8 mouse cellular contexts compared by ENCODE assay signal in genomic region chr19:41898860-41899259, GRCm38 (mm10). TPM values are rescaled to one million over a fixed set of nuclear protein-coding genes. Genes with fewer than 3 reads are reported as not detected.
DNase-seq lines count a peak whose midpoint lies in the region; ATAC-seq and TF ChIP-seq lines count a peak whose summit lies in the region.

No protein-coding gene starts in this region.

- no peaks in the 10 kb centered on the region for H3K27me3 ChIP-seq in midbrain, embryonic 14.5 days (ENCODE audit: control insufficient read depth, insufficient read depth, low read length)
- no peaks in the 10 kb centered on the region for H3K27me3 ChIP-seq in midbrain, embryonic 16.5 days (ENCODE audit: control insufficient read depth, insufficient read depth, low read depth, low read length)
- H3K27me3 ChIP-seq in kidney, postnatal 0 days (ENCODE audit: insufficient read depth, low read length), result no peaks in the 10 kb centered on the region
- no peaks in the 10 kb centered on the region for H3K27me3 ChIP-seq in splenic B cell, adult 2 months (ENCODE audit: control insufficient read depth, insufficient read depth, low read length, poor library complexity, severe bottlenecking)

- no peaks in the 10 kb centered on the region for H3K36me3 ChIP-seq in midbrain, embryonic 14.5 days (ENCODE audit: control insufficient read depth, insufficient read depth, low read length)
- no peaks in the 10 kb centered on the region for H3K36me3 ChIP-seq in midbrain, embryonic 16.5 days (ENCODE audit: control insufficient read depth, insufficient read depth, low read length)
- no peaks in the 10 kb centered on the region for H3K36me3 ChIP-seq in kidney, postnatal 0 days (ENCODE audit: insufficient read depth, low read length)
- H3K36me3 ChIP-seq in splenic B cell, adult 2 months (ENCODE audit: control insufficient read depth, insufficient read depth, low read length, poor library complexity, severe bottlenecking), result no peaks in the 10 kb centered on the region

- ATAC-seq in midbrain, embryonic 14.5 days (ENCODE audit: low FRiP score, low TSS enrichment), result no peak
- ATAC-seq in midbrain, embryonic 16.5 days, result no peak
- ATAC-seq in kidney, postnatal 0 days (replicated peaks; ENCODE audit: low FRiP score, low read depth), result no peak
- ATAC-seq in granulocyte monocyte progenitor cell, adult 5-6 weeks (replicated peaks; ENCODE audit: poor library complexity, severe bottlenecking), result no peak

- H3K4me2 ChIP-seq in midbrain, embryonic 14.5 days (ENCODE audit: low read length), result no peak overlapping the region
- no peak overlapping the region for H3K4me2 ChIP-seq in midbrain, embryonic 16.5 days (ENCODE audit: low read length)
- no peak overlapping the region for H3K4me2 ChIP-seq in kidney, postnatal 0 days (ENCODE audit: low read length)

- no peak overlapping the region for H3K27ac ChIP-seq in midbrain, embryonic 14.5 days (replicated peaks; ENCODE audit: low read depth, low read length)
- H3K27ac ChIP-seq in midbrain, embryonic 16.5 days (ENCODE audit: low read length), result no peak overlapping the region
- H3K27ac ChIP-seq in kidney, postnatal 0 days, result no peak overlapping the region

- peak; percentile 61 for DNase-seq in adrenal gland, postnatal 14 days
- no peak for DNase-seq in adrenal gland, postnatal 25 days
- DNase-seq in midbrain, embryonic 14.5 days, result peak; percentile 75
- DNase-seq in cerebellum, adult 8-10 months, result peak; percentile 52
- DNase-seq in kidney, postnatal 0 days (ENCODE audit: low spot score), result peak; percentile 85
- DNase-seq in splenic B cell, adult 2 months (ENCODE audit: low read depth, low spot score), result peak; percentile 72

- WGBS in midbrain, embryonic 14.5 days, result 51% methylated on average over 4 of the region's 4 CpGs
- 47% methylated on average over 4 of the region's 4 CpGs for WGBS in midbrain, embryonic 16.5 days
- 46% methylated on average over 4 of the region's 4 CpGs for WGBS in kidney, postnatal 0 days

- no peaks in the 10 kb centered on the region for H3K9me3 ChIP-seq in midbrain, embryonic 14.5 days (ENCODE audit: control insufficient read depth, low read length)
- H3K9me3 ChIP-seq in midbrain, embryonic 16.5 days (replicated peaks; ENCODE audit: control insufficient read depth, low read length, poor library complexity, severe bottlenecking), result no peaks in the 10 kb centered on the region
- no peaks in the 10 kb centered on the region for H3K9me3 ChIP-seq in kidney, postnatal 0 days (replicated peaks; ENCODE audit: low read length)

- peak; percentile 86 for TF ChIP-seq CTCF in kidney, postnatal 0 days (IDR thresholded peaks at IDR 0.05; ENCODE audit: low read depth)

- H3K4me3 ChIP-seq in midbrain, embryonic 14.5 days (replicated peaks; ENCODE audit: low read depth, low read length), result no peak overlapping the region
- no peak overlapping the region for H3K4me3 ChIP-seq in midbrain, embryonic 16.5 days (ENCODE audit: low read depth, low read length)
- H3K4me3 ChIP-seq in kidney, postnatal 0 days (replicated peaks; ENCODE audit: low read depth, low read length), result no peak overlapping the region

- no peak overlapping the region for H3K9ac ChIP-seq in midbrain, embryonic 14.5 days (replicated peaks; ENCODE audit: low read length)
- no peak overlapping the region for H3K9ac ChIP-seq in midbrain, embryonic 16.5 days (ENCODE audit: low read depth, low read length)
- H3K9ac ChIP-seq in kidney, postnatal 0 days (ENCODE audit: low read depth, low read length), result no peak overlapping the region

- peaks cover 12% of the 10 kb centered on the region; the same call in 1 of the 2 replicates for H3K4me1 ChIP-seq in midbrain, embryonic 14.5 days (ENCODE audit: control insufficient read depth, insufficient read depth, low read length)
- peaks cover 15% of the 10 kb centered on the region for H3K4me1 ChIP-seq in midbrain, embryonic 16.5 days (ENCODE audit: control insufficient read depth, insufficient read depth, low read length)
- peaks cover 13% of the 10 kb centered on the region for H3K4me1 ChIP-seq in kidney, postnatal 0 days (replicated peaks; ENCODE audit: insufficient read depth, low read length)

RNA-seq across cellular contexts. Expression of gene Rrp12, which starts 2.9 kb away (rescaled TPM):
- total RNA-seq in adrenal gland, postnatal 14 days (2021), result 16.2 and 19.5 TPM in 2 replicates
- total RNA-seq in adrenal gland, postnatal 25 days (2021), result 12.3 and 16.9 TPM in 2 replicates
- 12.5 TPM in 2 replicates for polyA plus RNA-seq in midbrain, embryonic 14.5 days (2014; fragmentation: Nextera tagmentation; extraction: Ambion mirVana)
- 19.2 TPM in 2 replicates for polyA plus RNA-seq in midbrain, embryonic 16.5 days (2015; fragmentation: Nextera tagmentation; extraction: Ambion mirVana)
- 7.9 and 9.3 TPM in 2 replicates for polyA plus RNA-seq in kidney, postnatal 0 days (2015; fragmentation: Nextera tagmentation; extraction: Ambion mirVana)
- 14.8 and 22.3 TPM in 2 replicates for total RNA-seq in granulocyte monocyte progenitor cell, adult 5-6 weeks (2014; fragmentation: Nextera tagmentation)
- 18.1 and 20.1 TPM in 2 replicates for total RNA-seq in granulocyte monocyte progenitor cell, adult 5-6 weeks (2017)

RNA-seq across cellular contexts. Expression of gene Pgam1, which starts 12.9 kb away (rescaled TPM):
- 632 and 654 TPM in 2 replicates for total RNA-seq in adrenal gland, postnatal 14 days (2021)
- 708 and 730 TPM in 2 replicates for total RNA-seq in adrenal gland, postnatal 25 days (2021)
- polyA plus RNA-seq in midbrain, embryonic 14.5 days (2014; fragmentation: Nextera tagmentation; extraction: Ambion mirVana), result 451 and 465 TPM in 2 replicates
- polyA plus RNA-seq in midbrain, embryonic 16.5 days (2015; fragmentation: Nextera tagmentation; extraction: Ambion mirVana), result 509 and 565 TPM in 2 replicates
- 488 and 525 TPM in 2 replicates for polyA plus RNA-seq in kidney, postnatal 0 days (2015; fragmentation: Nextera tagmentation; extraction: Ambion mirVana)
- 865 and 869 TPM in 2 replicates for total RNA-seq in granulocyte monocyte progenitor cell, adult 5-6 weeks (2014; fragmentation: Nextera tagmentation)
- 502 and 504 TPM in 2 replicates for total RNA-seq in granulocyte monocyte progenitor cell, adult 5-6 weeks (2017)

RNA-seq across cellular contexts. Expression of gene Exosc1, which starts 34.4 kb away (rescaled TPM):
- total RNA-seq in adrenal gland, postnatal 14 days (2021), result 23.9 and 25.4 TPM in 2 replicates
- total RNA-seq in adrenal gland, postnatal 25 days (2021), result 24.0 and 30.3 TPM in 2 replicates
- polyA plus RNA-seq in midbrain, embryonic 14.5 days (2014; fragmentation: Nextera tagmentation; extraction: Ambion mirVana), result 56.4 and 57.4 TPM in 2 replicates
- 59.1 and 61.3 TPM in 2 replicates for polyA plus RNA-seq in midbrain, embryonic 16.5 days (2015; fragmentation: Nextera tagmentation; extraction: Ambion mirVana)
- polyA plus RNA-seq in kidney, postnatal 0 days (2015; fragmentation: Nextera tagmentation; extraction: Ambion mirVana), result 69.3 and 70.2 TPM in 2 replicates
- total RNA-seq in granulocyte monocyte progenitor cell, adult 5-6 weeks (2014; fragmentation: Nextera tagmentation), result 62.5 and 87.5 TPM in 2 replicates
- total RNA-seq in granulocyte monocyte progenitor cell, adult 5-6 weeks (2017), result 69.5 and 82.4 TPM in 2 replicates

RNA-seq across cellular contexts. Expression of gene Zdhhc16, which starts 34.4 kb away (rescaled TPM):
- 31.4 and 31.8 TPM in 2 replicates for total RNA-seq in adrenal gland, postnatal 14 days (2021)
- total RNA-seq in adrenal gland, postnatal 25 days (2021), result 36.0 and 39.8 TPM in 2 replicates
- 72.3 and 72.8 TPM in 2 replicates for polyA plus RNA-seq in midbrain, embryonic 14.5 days (2014; fragmentation: Nextera tagmentation; extraction: Ambion mirVana)
- polyA plus RNA-seq in midbrain, embryonic 16.5 days (2015; fragmentation: Nextera tagmentation; extraction: Ambion mirVana), result 84.2 and 90.2 TPM in 2 replicates
- 70.0 and 73.4 TPM in 2 replicates for polyA plus RNA-seq in kidney, postnatal 0 days (2015; fragmentation: Nextera tagmentation; extraction: Ambion mirVana)
- 77.4 and 78.5 TPM in 2 replicates for total RNA-seq in granulocyte monocyte progenitor cell, adult 5-6 weeks (2014; fragmentation: Nextera tagmentation)
- 42.4 and 47.2 TPM in 2 replicates for total RNA-seq in granulocyte monocyte progenitor cell, adult 5-6 weeks (2017)

RNA-seq across cellular contexts. Expression of gene Frat2, which starts 50.9 kb away (rescaled TPM):
- 5.5 and 6.4 TPM in 2 replicates for total RNA-seq in adrenal gland, postnatal 14 days (2021)
- total RNA-seq in adrenal gland, postnatal 25 days (2021), result 4.0 and 6.6 TPM in 2 replicates
- polyA plus RNA-seq in midbrain, embryonic 14.5 days (2014; fragmentation: Nextera tagmentation; extraction: Ambion mirVana), result 5.6 and 7.3 TPM in 2 replicates
- 5.0 and 5.6 TPM in 2 replicates for polyA plus RNA-seq in midbrain, embryonic 16.5 days (2015; fragmentation: Nextera tagmentation; extraction: Ambion mirVana)
- polyA plus RNA-seq in kidney, postnatal 0 days (2015; fragmentation: Nextera tagmentation; extraction: Ambion mirVana), result 5.8 and 7.2 TPM in 2 replicates
- total RNA-seq in granulocyte monocyte progenitor cell, adult 5-6 weeks (2014; fragmentation: Nextera tagmentation), result 18.9 and 20.6 TPM in 2 replicates
- total RNA-seq in granulocyte monocyte progenitor cell, adult 5-6 weeks (2017), result 25.7 and 33.4 TPM in 2 replicates
